Mouse (Mus musculus) gastrocnemius, postnatal 4 days (tissue): ENCODE measurements around the gene Syk. TPM values are rescaled to one million over a fixed set of nuclear protein-coding genes. Genes with fewer than 3 reads are reported as not detected.

Experiments
- DNase-seq, 2 experiments: peaks; one replicate each; pipeline ENCODE4 v3.0.0; 2021 to 2022; ENCODE audit warnings: low spot score in 2 of 2, mixed read lengths in 2 of 2
- total RNA-seq, 2 experiments: library from RNA; stranded (reverse); gene quantifications; 2 replicates each; pipeline ENCODE4 v1.2.3; 2021

The Syk gene
- total RNA-seq, 2 experiments from 2014 or later = 5.6 to 5.9 TPM

DNA sequence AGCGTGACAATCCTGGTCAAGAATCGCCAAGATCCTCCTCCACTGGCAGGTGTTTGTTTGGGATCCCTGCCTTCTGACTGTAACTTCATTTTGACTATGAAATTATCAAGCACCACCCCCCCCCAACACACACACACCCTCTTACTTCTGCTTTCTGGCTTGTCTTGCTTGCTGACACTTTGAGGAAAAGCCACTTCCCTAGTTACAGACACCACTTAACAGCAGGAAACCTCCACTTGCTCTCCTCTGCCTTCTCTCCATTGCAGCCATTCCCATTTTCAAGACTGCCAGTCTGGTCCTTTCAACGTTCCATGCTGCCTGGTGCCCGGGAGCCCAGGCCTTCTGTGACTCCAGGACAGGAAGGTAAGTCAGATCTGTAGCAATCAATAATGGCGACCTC is 13.7 kb downstream of the Syk start:
- no peak for DNase-seq

DNA sequence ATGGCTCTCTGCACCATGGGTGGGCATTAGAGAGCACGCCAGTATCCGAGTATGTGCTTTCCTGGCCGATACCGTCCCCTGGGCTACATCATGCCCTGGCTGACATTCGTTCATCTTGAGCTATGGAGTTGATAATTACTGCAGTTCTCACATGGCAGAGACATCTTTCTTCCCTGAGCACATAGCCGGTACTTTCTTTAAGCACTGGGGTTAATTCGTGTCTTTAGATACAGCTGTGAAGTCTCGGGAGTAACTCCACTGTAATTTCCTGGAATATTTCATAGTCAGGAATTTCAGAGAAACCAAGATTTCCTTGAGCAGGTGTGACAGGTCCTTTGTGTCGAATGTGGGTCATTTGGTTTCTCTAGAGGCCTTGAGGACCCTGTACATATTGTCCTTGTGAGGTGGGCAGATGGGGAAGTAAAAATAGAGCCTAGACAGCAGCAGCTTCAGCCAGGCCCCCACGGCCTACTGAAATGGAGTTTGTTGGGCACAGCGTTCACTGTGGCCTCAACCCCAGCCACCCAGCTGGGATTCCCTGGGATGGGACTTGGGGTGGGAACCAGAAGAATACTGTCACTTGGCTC is 14.2 kb downstream of the Syk start:
- no peak for DNase-seq

DNA sequence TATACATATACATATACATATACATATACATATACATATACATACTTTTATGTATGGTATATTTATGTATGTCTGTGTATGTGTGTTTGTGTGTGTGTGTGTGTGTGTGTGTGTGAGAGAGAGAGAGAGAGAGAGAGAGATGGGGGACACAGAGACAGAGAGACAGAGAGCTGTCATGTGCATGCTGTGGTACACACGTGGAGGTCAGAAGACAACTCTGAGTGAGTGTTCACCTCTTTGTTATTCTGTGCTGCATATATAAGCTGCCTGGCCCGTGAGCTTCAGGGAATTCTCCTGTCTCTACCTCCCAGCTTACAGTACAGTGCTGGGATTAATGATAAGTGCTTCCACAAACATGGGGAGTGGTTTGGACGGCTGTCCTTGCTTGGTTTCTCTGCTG is 15.3 kb downstream of the Syk start:
- DNase-seq = no peak

DNA sequence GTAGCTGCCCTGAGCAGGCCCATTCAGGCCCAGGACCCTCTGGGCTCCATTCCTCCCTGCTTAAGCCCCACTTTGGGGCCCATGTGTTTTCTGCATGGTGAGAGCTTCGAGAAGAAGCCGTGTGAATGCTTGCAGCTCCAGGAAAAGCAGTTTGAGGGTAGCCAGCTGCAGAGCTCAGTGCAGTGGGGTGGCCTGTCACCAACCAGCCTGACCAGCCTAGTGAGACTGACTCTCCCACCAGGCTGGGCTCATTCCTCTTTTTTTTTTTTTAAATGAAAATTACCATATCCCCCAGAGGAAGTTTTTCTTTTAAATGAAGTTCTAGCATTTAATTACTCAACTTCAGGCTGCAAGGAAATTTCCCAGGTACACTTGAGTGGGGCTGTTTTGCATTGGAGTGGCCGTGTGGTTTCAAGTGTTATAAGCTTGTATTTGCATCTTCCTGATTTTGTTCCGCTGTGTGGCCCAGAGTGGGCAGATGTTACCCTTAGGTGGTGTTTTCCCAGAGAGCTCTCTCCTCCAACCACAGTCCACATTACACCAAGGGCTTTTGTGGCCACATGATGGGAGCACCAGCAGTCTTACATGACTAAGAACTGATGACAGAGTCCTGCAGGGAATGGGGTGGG is 17.2 kb downstream of the Syk start:
- no peak for DNase-seq

DNA sequence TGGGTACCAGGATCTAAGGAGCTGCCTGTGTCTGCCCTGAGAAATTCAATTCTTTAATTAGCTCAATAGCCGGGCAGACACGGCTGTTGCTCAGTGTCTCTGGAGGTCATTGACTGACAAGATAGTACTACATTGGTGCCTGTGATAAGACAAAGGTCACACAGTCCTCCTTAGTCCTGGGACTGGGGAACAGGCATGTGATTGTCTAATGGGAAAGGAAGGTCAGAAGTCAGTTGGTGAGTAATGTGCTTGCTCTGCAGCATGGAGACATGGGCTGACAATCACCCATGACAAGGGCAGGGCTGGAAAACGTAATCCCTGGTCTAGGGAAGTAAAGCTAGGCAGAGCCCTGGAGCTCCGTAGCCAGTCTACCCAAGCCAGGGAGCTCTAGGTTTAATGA is 19.8 kb downstream of the Syk start:
- no peak for DNase-seq

DNA sequence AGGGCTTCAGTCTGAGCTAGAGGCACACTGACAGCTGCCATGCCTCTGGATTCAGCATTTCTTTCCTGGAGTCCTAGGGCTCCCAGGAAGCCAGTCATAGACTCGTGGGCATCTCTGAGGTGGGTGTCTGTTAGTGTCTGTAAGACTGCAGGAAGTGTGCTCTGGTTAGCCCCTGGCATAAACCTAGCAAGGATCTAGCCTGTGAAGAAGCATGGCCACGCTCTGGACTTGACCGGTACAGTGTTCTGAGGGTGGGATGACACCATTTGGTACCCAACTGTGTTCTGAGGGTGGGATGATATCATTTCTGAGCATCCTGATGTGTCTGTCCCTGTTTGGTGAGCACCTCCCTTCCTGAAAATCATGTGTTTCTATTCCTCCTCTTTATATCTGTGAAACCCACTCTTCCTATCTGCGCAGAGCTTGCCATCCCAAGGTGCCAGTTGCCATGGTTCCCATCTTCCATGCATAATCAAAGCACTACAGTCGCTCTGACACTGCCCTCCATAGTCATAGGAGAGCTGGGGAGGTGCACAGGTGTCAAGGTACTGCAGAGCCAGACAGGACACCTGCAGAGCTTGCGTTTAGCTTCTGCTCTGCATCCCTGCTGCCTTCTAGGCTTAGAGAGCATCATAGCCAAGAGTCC is 20.9 kb downstream of the Syk start:
- no peak for DNase-seq

DNA sequence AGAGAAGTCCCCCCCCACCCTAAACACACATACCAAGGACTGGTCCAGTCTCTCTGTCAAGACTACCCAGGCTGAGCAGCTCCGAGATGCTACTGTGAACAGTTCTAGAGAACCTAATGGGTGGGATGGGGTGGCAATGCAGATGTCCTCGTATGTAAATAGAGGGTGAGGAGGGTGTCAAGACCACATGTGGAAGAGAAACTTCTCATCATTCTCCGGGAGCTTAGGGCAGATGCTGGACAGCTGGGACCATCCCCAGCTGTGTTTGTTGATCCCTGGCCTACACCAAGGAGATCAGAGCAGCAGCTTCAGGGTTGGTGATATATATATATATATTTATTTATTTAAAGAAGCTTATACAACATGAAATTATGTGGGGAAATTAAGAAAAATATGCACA is 22.0 kb downstream of the Syk start:
- DNase-seq = no peak

DNA sequence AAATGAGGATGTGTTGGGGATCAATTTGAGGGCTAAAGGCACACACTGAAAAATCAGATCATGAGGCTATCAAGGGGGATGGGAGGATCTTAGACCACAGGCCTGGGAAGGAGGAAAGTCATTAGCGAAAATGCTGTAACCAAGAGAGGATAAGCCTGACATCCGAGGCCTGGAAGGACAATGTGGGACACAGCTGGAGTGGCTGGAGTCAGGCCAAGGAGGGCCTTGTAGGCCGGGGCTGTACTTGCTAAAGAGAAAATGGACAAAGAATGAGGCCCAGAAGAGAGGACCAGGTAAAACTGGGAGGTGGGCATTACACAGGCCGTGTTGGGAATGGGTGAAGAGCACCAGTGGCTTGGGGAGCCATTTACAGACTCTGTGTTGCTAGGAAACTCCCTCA is 22.9 kb downstream of the Syk start:
- peak in 1 of 2 experiments; percentile 24 for DNase-seq

DNA sequence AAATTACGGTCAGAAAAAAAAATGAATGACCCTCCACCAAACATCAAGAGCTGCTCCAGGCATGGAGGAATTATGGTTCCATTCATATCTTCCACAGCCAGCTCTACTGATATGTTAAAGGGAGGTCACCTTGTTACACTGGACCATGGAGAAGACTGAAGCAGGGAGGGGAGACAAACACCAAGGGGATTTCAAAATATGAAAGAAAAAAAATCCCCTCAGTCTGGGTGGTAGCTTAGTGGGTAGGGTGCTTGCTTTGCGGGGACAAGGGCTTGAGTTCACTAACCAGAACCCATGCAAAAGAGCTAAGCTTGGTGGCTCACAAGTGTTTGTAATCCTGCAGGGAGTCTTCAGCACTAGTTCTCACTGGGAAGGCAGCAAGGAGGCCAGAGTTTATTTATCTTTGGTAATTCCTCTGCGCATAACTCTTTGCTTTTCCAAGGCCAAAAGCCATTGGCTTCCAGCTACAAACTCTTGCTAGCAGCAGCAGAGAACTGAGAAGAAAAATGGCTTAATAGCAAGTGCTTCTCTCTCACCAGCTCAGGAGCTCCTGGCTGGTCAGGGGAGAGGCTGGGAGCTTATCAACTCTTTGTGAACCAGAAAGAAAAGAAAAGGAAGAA is 23.8 kb downstream of the Syk start:
- no peak for DNase-seq

DNA sequence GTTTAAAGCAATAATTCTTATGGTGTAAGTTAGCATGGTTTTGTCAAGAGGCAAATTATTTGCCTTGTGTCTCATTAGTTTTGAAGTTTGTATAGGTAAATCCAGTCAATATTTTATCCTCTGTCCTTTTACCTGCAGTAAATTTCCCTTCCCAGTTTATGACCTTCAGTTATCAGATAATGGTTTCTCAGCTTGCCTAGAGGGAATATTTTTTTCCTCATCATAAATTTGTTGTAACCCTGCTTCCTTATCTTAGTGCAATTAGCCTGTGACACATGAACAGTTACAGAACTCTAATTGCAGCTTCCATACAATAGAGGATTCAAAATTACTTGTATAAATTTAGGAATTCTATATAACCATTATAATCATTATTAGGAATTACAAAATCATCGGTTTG is 25.0 kb downstream of the Syk start:
- DNase-seq = no peak

DNA sequence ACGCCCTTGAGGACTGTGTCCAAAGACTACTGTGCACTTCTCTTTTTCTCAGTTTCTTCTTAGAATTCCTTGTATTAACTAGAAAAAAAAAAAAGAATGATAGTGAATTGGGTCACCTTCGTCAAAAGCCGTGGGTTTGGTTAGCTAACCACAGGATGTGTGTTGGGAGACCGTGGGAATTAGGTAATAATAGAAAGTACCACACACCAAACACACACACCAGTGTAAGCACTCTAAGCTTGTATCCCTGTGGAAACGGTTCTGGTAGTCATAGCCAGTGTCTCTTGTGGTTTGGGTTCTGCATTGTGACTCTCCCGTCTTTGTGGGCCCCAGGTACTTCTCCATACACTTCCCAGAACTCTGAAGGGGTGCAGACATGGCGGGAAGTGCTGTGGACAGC is 27.5 kb downstream of the Syk start:
- no peak for DNase-seq

DNA sequence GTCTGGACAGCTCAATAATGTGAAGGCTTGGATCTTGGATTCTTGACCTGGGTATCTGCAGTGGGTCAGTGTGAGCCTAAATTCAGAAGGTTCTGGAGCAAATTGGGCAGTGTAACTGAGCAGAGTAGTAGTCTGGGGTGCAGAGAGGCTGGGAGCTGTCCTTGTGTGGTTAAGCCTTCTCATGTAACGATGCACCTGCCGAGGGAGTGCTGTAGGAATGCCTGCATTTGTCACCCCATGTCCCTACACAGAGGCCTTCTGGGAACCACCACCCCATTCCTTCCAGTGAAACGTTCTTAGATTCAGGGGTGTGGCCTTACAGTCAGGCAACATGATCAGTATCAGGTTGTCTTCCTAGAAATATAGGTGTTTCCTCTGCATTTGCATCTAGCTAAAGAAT is 30.3 kb downstream of the Syk start:
- no peak for DNase-seq

DNA sequence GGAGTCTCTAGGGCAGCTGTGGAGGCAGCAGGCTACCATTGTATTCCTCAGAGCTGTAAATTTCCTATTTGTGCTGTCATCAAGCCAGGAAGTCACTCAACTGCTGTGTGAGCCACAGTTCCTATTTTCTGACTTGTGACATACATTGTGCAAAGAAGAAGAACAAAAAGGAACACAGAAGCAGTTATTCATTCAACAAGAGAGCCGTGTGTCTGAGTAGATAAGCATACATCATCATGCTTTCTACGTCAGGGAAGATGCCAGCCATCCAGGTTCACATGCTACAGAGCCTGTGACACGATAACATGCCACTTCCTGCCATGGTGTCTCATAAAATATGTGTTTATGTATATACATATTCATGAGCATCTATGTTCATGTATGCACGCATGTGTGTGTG is 32.1 kb downstream of the Syk start:
- DNase-seq = no peak

DNA sequence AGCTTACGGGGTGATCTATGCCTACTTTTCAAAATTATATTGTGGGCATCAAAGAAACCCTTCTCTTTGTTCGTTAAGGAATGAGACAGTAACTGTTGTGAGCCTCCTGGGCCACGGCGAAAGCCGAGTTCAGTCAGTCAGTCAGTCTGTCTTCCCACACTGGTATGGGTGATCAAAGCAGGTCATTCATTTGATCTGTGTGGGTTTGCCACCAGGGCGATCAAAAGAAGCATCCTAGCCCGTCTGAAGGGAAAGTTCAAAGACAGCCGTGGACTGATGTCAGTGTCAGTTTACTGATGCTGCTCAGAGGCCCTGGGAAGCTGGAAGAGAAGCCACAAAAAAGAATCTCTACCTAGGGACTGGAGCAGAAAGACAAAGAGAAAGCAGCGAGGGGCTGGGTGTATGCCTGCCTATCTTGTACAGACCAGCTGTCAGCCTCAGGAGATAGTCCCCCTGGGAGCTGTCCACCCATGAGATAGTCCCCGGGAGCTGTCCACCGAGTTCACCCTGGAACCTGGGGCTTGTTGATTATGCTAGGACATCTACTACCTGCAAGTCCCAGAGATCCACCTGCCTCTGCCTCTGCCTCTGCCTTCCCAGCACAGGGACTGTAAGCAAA is 34.2 kb downstream of the Syk start:
- no peak for DNase-seq

DNA sequence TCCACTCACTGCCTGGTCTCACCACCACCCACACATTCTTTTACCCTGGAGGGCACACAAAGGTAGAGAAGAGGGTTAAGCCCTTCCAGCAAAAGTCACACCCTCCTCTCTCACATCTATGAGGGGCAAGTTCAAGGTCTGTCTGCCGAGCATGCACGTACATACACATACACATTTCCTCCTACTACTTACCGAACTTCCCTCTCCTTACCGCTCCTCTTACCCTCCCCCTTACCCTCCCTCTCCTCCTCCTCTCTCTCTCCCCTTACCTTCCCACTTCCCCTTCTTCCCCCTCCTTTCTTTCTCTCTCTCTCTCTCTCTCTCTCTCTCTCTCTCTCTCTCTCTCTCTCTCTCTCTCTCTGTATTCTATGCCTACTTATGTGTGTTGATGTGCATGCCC is 35.6 kb downstream of the Syk start:
- DNase-seq = no peak

DNA sequence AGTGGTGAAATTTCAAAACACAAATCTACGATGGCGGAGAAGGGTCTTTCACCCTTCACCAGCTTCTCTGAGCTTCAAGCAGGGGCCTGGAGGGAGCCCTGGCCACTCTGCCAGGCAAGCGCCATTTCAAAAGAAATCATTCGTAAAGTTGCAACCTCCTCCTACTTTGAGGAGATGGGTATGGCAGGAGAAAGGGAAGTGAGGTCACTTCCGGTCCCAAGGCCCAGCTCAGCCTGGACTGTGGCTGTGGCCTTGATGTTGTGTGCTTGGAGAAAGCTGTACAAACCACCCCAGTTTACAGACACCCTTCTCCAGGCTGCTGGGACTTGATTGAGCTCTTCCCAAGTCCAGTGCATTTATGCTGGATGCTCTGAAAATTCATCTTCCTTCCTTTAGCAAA is 36.5 kb downstream of the Syk start:
- no peak for DNase-seq

DNA sequence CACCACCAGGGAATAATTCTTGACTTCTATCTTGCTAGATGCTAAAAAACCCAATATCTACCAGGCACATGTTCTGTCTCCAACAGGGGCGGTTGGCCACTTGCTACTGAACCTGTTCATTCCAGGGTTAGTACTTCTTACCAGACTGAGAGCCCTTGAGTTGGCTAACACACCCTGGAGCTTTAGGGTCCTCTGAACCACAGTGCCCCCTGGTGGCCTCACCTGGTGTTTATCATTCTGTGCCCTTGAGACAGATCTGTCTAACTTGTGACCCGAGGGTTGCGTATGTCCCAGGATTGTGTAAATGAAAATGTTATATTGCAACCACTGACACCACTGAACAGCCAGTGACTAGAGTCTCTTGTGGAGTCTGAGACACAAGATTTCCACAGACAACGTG is 41.1 kb downstream of the Syk start:
- peak; percentile 34 to 43 for DNase-seq

DNA sequence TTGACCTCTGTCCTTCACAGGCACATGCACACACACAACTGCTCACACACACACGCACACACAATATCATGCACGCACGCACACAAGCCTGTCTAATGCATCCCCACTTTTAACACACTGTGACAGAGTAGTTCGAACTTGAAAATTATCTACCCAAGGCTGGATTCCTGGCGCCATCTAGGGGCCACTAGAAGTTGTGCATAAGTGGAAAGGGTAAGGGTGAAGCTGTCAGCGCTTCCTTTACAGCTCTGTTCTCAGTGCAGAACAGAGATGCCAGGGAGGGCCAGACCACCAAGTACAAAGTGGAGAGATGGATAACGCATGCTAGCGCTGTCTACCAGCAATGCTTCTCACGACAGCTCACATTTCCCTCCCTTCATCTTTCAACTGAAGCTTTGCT is 45.6 kb downstream of the Syk start:
- no peak for DNase-seq

DNA sequence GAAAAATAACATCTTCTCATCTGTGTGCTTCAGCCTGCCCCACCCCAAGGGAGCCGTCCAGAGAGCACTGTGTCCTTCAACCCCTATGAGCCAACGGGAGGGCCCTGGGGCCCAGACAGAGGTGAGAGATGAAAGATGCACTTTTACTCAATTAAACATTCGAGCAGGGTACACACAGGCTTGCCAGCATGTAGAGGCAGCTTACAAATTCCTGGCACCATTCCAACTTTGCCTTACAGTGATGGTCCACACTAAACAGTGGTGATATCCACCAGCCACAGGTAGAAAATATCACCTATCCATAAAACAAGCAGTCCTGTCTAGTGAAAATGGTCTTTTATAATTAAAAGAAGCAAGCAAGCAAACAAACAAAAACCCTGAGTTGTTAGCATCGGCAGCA is 48.7 kb downstream of the Syk start:
- DNase-seq = no peak

DNA sequence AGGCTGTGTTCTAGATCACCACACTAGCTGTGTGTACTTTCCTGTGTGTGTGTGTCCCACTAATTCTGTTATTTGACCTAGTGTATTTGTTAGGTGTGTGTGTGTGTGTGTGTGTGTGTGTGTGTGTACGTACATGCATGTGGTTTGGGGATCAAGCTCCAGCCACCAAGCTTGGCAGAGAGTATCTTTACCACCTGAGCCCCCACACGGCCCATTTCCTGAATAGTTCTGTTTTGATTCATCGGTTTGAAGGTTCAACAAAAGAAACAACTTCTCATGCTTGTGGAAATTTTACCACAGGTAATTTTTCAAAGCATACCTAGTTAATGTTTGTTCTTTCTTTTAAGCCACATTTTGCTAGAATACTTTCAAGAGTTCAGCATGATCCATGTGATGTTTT is 52.5 kb downstream of the Syk start:
- no peak for DNase-seq

DNA sequence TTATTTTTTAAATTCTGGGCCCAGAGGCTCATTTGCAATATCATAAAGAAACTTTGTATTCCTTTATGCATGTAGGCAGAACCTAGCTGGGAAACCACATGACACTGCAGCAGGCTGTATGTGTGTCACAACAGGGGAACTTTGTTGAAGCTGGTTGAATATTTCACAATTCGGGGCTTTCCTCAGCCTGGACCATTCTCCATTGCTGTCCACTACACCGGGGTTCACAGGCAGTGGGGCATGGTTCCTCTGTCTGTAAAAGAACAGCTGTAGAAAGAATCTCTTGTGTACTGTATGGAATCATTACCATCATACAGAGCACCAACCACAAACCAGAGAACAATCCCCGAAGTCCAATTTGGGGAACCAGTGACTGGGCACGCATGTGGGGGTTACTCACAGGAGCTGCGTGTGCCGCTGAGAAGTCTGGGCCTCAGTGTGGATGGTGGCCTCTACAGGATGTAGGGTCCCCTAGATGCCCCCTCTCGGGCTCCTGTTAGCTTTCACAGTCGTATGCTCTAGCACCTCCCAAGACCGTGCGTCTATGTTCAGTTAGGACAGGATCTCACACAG is 53.3 kb downstream of the Syk start:
- no peak for DNase-seq

DNA sequence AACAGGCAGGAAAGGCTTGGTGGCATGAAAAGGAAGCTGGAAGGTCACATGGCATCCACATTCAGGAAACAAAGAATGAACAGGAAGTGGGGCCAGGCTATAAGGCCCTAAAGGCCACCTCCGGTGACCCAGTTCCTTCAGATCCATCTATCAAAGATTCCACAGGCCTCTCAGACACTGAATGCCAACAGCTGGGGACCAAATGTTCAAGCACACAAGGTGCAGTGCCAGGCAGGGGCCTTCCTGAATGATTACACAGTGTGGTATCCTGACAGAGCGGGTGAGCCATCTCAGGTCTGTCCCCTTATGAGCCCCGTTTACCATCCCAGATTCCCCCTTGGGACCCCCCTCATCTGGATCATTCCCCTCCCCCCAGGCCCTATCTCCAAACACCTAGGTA is 63.6 kb downstream of the Syk start:
- no peak for DNase-seq
